Mouse (Mus musculus) G1E-ER4 (cell line): Measurements from ENCODE around the gene Tubb5. TPM values are rescaled to one million over a fixed set of nuclear protein-coding genes. Genes with fewer than 3 reads are reported as not detected.

Source experiments
- GATA1 ChIP-seq: IDR thresholded peaks from one replicate; pipeline ENCODE4 v1.8.0; 2012; ENCODE audit warnings: low read length, inconsistent platforms
- polyA plus RNA-seq: library from polyadenylated mRNA; stranded (reverse); fragments of >175 nt; gene quantifications from 2 replicates; pipeline ENCODE4 v1.2.3, GENCODE M21; 2012

Gene Tubb5
- polyA plus RNA-seq, 1 experiment: 178 TPM

DNA sequence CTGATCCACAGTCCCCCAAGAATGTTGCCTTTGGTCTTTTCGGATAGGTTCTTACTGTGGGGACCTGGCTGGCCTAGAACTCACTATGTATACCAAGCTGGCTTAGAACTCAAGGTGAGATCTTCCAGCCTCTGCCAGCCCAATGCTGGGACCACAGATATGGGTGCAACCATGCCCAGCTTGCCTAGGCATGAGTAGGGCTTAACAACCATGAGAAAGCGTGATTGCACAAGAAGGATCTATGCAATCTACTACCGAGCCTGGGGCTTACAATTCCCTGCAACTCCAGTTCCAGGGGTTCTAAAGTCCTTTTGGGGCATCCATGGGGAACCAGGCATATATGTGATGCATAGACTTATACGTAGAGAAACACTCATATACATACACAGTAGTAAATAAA, 47.2 kb downstream of the Tubb5 start:
- TF ChIP-seq GATA1: no peak

DNA sequence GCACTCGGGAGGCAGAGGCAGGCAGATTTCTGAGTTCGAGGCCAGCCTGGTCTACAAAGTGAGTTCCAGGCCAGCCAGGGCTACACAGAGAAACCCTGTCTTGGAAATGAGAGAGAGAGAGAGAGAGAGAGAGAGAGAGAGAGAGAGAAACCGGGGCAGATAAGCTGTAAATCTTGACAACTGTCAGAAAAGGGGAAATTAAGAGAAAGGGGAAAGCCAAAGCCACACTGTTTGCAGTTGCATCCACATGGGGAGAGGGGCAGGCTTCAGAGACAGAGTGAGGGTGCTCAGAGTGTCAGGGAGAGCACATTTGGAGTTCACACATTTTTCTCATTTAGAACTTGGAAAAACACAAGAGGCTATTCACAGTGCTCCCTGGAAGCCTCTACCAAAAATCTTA, 50.1 kb downstream of the Tubb5 start:
- TF ChIP-seq GATA1: no peak

- no peak for TF ChIP-seq GATA1
Observed at GRCm38 (mm10) chr17:35787493-35787892, 50.6 kb downstream of the Tubb5 start.

- TF ChIP-seq GATA1: no peak
Observed at GRCm38 (mm10) chr17:35785140-35785539, 53.0 kb downstream of the Tubb5 start.

DNA sequence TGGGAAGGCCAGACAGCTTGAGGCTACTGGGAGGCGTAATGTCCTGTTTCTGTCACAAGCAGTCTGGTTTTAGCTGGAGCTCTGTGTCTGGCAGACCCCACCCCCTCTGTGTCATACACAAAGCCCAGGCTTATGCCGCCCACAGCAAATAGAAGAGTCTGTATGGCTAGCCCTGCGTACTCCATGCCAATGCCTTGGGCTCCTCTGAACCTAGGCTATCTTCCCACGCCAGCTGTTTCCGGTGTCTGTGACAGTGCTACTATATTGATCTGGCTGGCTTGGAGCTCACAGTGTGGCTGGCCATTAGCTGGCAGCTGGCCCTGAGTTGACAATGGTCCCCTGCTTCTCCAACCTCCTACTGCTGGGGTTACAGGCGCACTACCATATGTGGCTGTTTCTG, 54.2 kb downstream of the Tubb5 start:
- TF ChIP-seq GATA1: no peak

Other genes with a start within 250 kb of the Tubb5 start
- gene Sfta2, start 236.8 kb downstream of the Tubb5 start, polyA plus RNA-seq: not detected in 2 replicates
- not detected in 2 replicates for gene Gm9573, start 211.7 kb downstream of the Tubb5 start, polyA plus RNA-seq
- not detected in 2 replicates for gene Mucl3, start 194.6 kb downstream of the Tubb5 start, polyA plus RNA-seq
- 100 and 135 TPM in 2 replicates for gene Vars2, start 170.7 kb downstream of the Tubb5 start, polyA plus RNA-seq
- gene Gtf2h4, start 164.6 kb downstream of the Tubb5 start, polyA plus RNA-seq: 20.1 and 28.1 TPM in 2 replicates
- gene Ddr1, start 133.7 kb downstream of the Tubb5 start, polyA plus RNA-seq: 0.02 and 0.03 TPM in 2 replicates
- gene Ier3, start 16.6 kb downstream of the Tubb5 start, polyA plus RNA-seq: 33.3 and 33.4 TPM in 2 replicates
- 85.3 and 87.0 TPM in 2 replicates for gene Flot1, start 15.1 kb downstream of the Tubb5 start, polyA plus RNA-seq
- 22.5 and 24.1 TPM in 2 replicates for gene Mdc1, start 3.2 kb upstream of the Tubb5 start, polyA plus RNA-seq
- gene Nrm, start 23.0 kb upstream of the Tubb5 start, polyA plus RNA-seq: 13.8 and 21.9 TPM in 2 replicates
- gene Ppp1r18, start 27.3 kb upstream of the Tubb5 start, polyA plus RNA-seq: 36.5 and 37.7 TPM in 2 replicates
- gene Dhx16, start 41.5 kb upstream of the Tubb5 start, polyA plus RNA-seq: 65.8 and 80.6 TPM in 2 replicates
- gene 2310061I04Rik, start 59.1 kb upstream of the Tubb5 start, polyA plus RNA-seq: 197 and 224 TPM in 2 replicates
- 13.6 and 20.0 TPM in 2 replicates for gene Atat1, start 71.8 kb upstream of the Tubb5 start, polyA plus RNA-seq
- 6.5 and 7.3 TPM in 2 replicates for gene Mrps18b, start 78.1 kb upstream of the Tubb5 start, polyA plus RNA-seq
- gene Ppp1r10, start 78.1 kb upstream of the Tubb5 start, polyA plus RNA-seq: 47.9 and 54.1 TPM in 2 replicates
- 160 and 207 TPM in 2 replicates for gene Abcf1, start 131.5 kb upstream of the Tubb5 start, polyA plus RNA-seq
- gene Gnl1, start 141.5 kb upstream of the Tubb5 start, polyA plus RNA-seq: 117 and 120 TPM in 2 replicates
- gene Prr3, start 141.9 kb upstream of the Tubb5 start, polyA plus RNA-seq: 37.1 and 43.4 TPM in 2 replicates
- gene H2-T24, start 182.3 kb upstream of the Tubb5 start, polyA plus RNA-seq: 0.12 and 0.15 TPM in 2 replicates
- gene H2-T23, start 194.5 kb upstream of the Tubb5 start, polyA plus RNA-seq: 4.8 and 5.6 TPM in 2 replicates
- gene H2-T22, start 204.4 kb upstream of the Tubb5 start, polyA plus RNA-seq: 4.0 and 6.0 TPM in 2 replicates
- not detected in 2 replicates for gene Gm6034, start 204.7 kb upstream of the Tubb5 start, polyA plus RNA-seq
- not detected in 2 replicates for gene Gm11127, start 220.1 kb upstream of the Tubb5 start, polyA plus RNA-seq